Mouse (Mus musculus) liver, postnatal 0 days (tissue): ENCODE results near the gene Scamp4. TPM values are rescaled to one million over a fixed set of nuclear protein-coding genes. Genes with fewer than 3 reads are reported as not detected.

Source experiments
- ATAC-seq: fragments of 200-750 bp; cut with Nextera tagmentation; 2 replicates; pipeline ENCODE4 v1.8.0; 2017; ENCODE audit warnings: mild to moderate bottlenecking, moderate library complexity
- DNase-seq: peaks from one replicate; pipeline ENCODE4 v3.0.0-alpha.2; 2016
- H3K27ac ChIP-seq: fragments of 300-500 bp; sonication (generic); 2 replicates; pipeline ENCODE4 v1.5.1; 2014; ENCODE audit warnings: antibody characterized with exemption, moderate library complexity, mild to moderate bottlenecking, low read depth
- H3K27me3 ChIP-seq: fragments of 300-500 bp; sonication (generic); 2 replicates; pipeline ENCODE4 v1.6.1; 2014; ENCODE audit warnings: low read length, control low read depth, mixed read lengths; ENCODE audit not compliant: insufficient read depth
- H3K36me3 ChIP-seq: fragments of 300-500 bp; sonication (generic); replicated peaks from 2 replicates; pipeline ENCODE4 v1.6.1; 2014; ENCODE audit warnings: mild to moderate bottlenecking, control low read depth, low read length, moderate library complexity, mixed read lengths; ENCODE audit not compliant: insufficient read depth
- H3K4me1 ChIP-seq: fragments of 300-500 bp; sonication (generic); 2 replicates; pipeline ENCODE4 v1.6.1; 2014; ENCODE audit warnings: antibody characterized with exemption, mild to moderate bottlenecking, control low read depth; ENCODE audit not compliant: insufficient read depth
- H3K4me2 ChIP-seq: fragments of 300-500 bp; sonication (generic); 2 replicates; pipeline ENCODE4 v1.6.1; 2014; ENCODE audit warnings: low read depth, mild to moderate bottlenecking, low read length, moderate library complexity, mixed read lengths
- H3K4me3 ChIP-seq: fragments of 300-500 bp; sonication (generic); 2 replicates; pipeline ENCODE4 v1.5.1; 2014; ENCODE audit warnings: low read depth, low read length
- H3K9ac ChIP-seq: fragments of 300-500 bp; sonication (generic); replicated peaks from 2 replicates; pipeline ENCODE4 v1.6.1; 2014; ENCODE audit warnings: mild to moderate bottlenecking, moderate library complexity
- H3K9me3 ChIP-seq: fragments of 300-500 bp; sonication (generic); 2 replicates; pipeline ENCODE4 v1.6.1; 2016; ENCODE audit warnings: mild to moderate bottlenecking, control low read depth, low read length, mixed read lengths
- CTCF ChIP-seq: sonication (generic); IDR thresholded peaks from 2 replicates; pipeline ENCODE4 v1.5.1; 2016; ENCODE audit warnings: antibody characterized with exemption, low read depth
- EP300 ChIP-seq: IDR thresholded peaks from 2 replicates; pipeline ENCODE4 v1.6.1; 2016; ENCODE audit warnings: antibody characterized with exemption, low read depth, mild to moderate bottlenecking
- whole genome bisulfite sequencing: fragments of 180-500 bp; shearing (Covaris S2); extraction: QIAGEN DNeasy Blood & Tissue Kit; methylation state at CpG from one replicate; pipeline ENCODE4 v1.1.7; 2014; ENCODE audit not compliant: insufficient replicate concordance; 5-methylcytosine and 5-hydroxymethylcytosine counted together
- polyA plus RNA-seq: library from polyadenylated mRNA; unstranded; fragments of >200 nt; fragmentation: Nextera tagmentation; extraction: Ambion mirVana; gene quantifications from 2 replicates; pipeline ENCODE4 v1.2.1, GENCODE M21; 2015

Scamp4 gene
- polyA plus RNA-seq, 1 experiment from 2014 or later, result 29.2 TPM

DNA sequence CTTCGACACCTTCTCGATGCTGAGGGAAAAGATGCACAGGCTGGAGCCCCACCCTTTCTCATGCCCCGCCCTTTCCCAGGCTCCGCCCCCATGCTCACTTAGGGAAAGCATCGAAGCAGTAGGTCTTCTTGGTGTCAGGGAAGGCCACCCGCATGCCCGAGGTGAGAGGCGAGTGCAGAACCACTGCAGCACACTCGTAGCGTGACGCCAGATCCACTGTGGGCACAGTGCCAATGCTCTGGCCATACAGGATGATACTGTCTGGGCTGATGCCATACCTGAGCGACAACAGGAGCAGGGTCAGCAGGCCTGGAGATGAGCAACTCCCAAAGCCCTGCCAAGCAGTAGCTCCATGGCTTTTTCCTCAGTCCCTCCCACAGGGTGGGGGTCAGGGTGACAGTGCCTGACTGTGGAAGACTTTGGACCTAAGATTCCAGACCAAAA lies 18.6 kb upstream of the Scamp4 start:
- DNase-seq (no peak), ATAC-seq (peak; percentile 48)
- no peaks in the 10 kb centered on the region for H3K27me3 ChIP-seq
- H3K4me3 ChIP-seq, result no peak overlapping the region
- no peak for TF ChIP-seq CTCF
- no peak for TF ChIP-seq EP300
- H3K36me3 ChIP-seq, result peaks cover 8% of the 10 kb centered on the region
- H3K4me1 ChIP-seq, result peaks cover 40% of the 10 kb centered on the region
- no peaks in the 10 kb centered on the region for H3K9me3 ChIP-seq
- 67% methylated on average over 12 of the region's 12 CpGs for WGBS
- H3K4me2 ChIP-seq, result no peak overlapping the region
- no peak overlapping the region; the same call in 1 of the 2 replicates for H3K9ac ChIP-seq
- H3K27ac ChIP-seq, result peak overlapping the region; percentile 55

DNA sequence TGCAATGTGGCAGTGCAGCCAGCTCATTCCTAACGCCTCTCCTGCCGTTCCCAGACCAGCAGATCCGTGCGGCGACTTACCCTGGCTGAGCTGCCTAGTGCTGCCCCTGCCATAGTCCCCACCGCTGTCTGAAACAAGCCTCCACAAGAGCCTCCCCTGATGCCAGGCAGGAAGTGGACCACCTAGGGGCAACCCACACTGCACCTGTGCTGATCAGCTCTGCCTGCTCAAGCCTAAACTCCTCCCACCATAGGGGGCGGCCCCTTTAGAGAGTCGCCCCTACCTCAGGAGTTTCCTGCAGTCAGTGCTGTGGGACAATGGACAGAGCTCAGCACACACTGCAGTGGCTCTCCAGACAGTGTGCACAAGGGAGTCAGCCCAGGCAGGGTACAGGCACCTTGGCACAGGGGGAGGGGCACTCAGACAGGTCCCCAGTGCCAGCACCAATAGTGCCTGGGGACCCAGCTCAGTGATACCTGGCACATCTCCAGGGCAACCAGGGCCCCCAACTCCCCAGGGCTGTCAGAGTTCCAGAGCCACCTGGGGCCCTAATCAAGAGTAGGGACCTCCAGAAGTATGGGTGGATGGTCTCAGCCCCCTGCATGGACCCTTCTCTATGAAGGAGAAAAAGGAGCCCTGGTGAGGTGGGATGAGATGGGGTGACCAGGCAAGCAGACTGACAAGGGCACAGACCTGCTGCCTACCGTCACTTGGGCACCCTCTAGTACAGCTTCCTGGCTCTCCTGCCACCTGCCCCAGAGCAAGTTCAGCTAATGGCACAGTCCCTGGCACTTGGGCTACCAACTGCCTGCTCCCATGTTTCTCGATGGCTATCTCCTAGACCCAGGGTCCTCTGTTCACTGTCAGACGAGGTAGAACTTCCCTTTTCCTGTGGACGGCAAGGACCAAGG lies 17.8 kb upstream of the Scamp4 start:
- Histone ChIP-seq H3K27me3 (no peaks in the 10 kb centered on the region), H3K27ac (peak overlapping the region; percentile 55), H3K4me2 (no peak overlapping the region), H3K36me3 (peaks cover 8% of the 10 kb centered on the region), H3K9ac (no peak overlapping the region; the same call in 1 of the 2 replicates), H3K4me1 (peaks cover 38% of the 10 kb centered on the region), H3K4me3 (no peak overlapping the region), H3K9me3 (no peaks in the 10 kb centered on the region)
- ATAC-seq (no peak), DNase-seq (no peak)
- 67% methylated on average over 12 of the region's 12 CpGs for WGBS
- TF ChIP-seq EP300, result no peak

DNA sequence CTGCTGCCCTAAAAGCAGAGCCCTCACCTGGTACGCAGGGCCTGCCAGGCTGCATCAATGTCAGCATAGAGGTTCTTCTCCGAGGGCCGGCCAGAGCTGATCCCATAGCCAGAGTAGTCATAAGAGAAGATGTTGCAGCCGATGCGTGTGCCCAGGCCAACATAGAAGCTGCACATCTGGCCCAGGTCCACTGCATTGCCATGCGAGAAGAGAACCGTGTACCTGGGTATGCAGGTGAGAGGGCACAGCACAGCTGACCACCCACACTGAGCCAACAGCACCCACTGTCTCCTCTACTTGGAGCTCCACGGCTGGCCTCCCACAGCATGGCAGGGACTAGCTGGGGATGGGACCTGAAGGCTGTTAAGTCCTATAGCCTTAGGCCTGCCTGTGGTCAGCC lies 17.1 kb upstream of the Scamp4 start:
- DNase-seq (no peak), ATAC-seq (no peak)
- no peaks in the 10 kb centered on the region for H3K9me3 ChIP-seq
- 88% methylated on average over 8 of the region's 8 CpGs for WGBS
- H3K4me1 ChIP-seq, result peaks cover 40% of the 10 kb centered on the region
- H3K27me3 ChIP-seq, result no peaks in the 10 kb centered on the region
- no peak overlapping the region for H3K9ac ChIP-seq
- H3K4me3 ChIP-seq, result no peak overlapping the region
- H3K27ac ChIP-seq, result no peak overlapping the region
- peaks cover 8% of the 10 kb centered on the region for H3K36me3 ChIP-seq
- TF ChIP-seq EP300, result no peak
- no peak for TF ChIP-seq CTCF
- H3K4me2 ChIP-seq, result no peak overlapping the region

DNA sequence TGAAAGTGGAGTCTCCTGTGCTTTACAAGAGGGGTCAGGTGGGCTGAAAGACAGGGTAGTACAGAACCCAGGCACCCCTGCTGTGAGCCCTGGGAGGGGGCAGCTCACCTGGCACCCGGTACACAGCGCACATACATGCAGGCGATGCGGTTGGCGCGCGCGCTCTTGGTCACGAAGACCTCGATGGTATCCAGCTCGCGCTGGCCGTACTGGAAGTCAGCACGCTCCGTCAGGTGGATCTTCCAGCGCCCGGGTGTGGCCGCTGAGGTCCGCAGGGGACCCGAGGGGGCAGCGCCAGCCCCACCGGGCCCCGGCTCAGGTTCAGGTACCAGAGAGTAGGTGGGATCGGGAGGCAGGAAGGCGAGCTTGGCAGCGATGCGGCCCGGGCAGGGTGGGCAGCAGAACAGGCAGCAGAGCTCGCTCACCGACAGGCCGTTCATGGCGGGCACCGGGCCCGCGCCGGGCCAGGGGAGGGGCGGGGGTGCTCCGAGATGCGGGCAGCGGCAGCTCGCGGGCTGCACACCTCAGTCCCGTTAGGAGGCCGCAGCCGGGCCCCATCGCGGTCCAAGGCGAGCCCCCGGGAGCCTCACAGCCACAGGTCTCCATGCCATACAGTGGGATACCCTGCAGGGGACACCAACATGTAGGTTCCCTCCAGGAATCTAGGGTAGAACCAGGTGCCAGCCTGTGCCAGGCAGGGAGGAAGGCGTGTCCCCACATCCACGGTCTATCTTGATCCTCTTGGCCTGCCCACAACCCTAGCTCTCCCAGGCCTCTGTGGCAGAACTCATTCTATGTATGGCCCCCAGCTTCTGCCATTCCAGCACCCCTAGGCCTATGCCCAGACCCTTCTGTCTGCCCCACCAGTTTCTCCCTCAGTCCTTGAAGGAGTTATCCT lies 16.0 kb upstream of the Scamp4 start:
- WGBS, result 92% methylated on average over 38 of the region's 51 CpGs
- Histone ChIP-seq H3K4me2 (peak overlapping the region; percentile 22), H3K9me3 (no peaks in the 10 kb centered on the region), H3K9ac (no peak overlapping the region; the same call in 1 of the 2 replicates), H3K36me3 (peaks cover 8% of the 10 kb centered on the region), H3K4me3 (no peak overlapping the region), H3K27ac (peak overlapping the region; percentile 55; the same call in 1 of the 2 replicates), H3K4me1 (peaks cover 45% of the 10 kb centered on the region), H3K27me3 (no peaks in the 10 kb centered on the region)
- no peak for DNase-seq
- TF ChIP-seq CTCF (no peak), EP300 (no peak)
- no peak for ATAC-seq

DNA sequence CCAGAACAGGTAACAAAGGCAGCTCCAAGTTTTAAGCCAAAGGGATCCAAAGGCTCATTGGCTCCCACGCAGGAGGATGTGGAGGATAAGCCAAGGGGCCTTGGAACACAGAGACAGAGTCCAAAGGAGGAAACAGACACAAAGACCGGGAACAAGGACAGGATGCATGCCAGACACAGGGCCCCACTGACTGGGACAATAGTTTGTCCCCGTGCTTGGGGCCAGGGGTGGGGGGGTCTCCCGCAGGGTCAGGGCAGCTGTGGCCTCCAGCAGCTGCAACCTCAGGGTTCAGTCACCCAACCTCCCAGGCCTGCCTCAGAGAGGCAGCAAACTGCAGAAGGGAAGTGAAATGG lies 15.4 kb upstream of the Scamp4 start:
- no peaks in the 10 kb centered on the region for H3K27me3 ChIP-seq
- peak overlapping the region; percentile 55; the same call in 1 of the 2 replicates for H3K27ac ChIP-seq
- peaks cover 8% of the 10 kb centered on the region for H3K36me3 ChIP-seq
- 44% methylated on average over 3 of the region's 4 CpGs for WGBS
- H3K9me3 ChIP-seq, result no peaks in the 10 kb centered on the region
- H3K9ac ChIP-seq, result no peak overlapping the region; the same call in 1 of the 2 replicates
- H3K4me3 ChIP-seq, result no peak overlapping the region
- DNase-seq (peak; percentile 58), ATAC-seq (no peak)
- TF ChIP-seq CTCF, result no peak
- TF ChIP-seq EP300, result no peak
- peak overlapping the region; percentile 22 for H3K4me2 ChIP-seq
- H3K4me1 ChIP-seq, result peaks cover 45% of the 10 kb centered on the region
